Mouse (Mus musculus) limb, embryonic 12.5 days (tissue): ENCODE results near the gene Srsf3. TPM values are rescaled to one million over a fixed set of nuclear protein-coding genes. Genes with fewer than 3 reads are reported as not detected.

Experiments
- ATAC-seq: fragments of 200-750 bp; cut with Nextera tagmentation; 2 replicates; pipeline ENCODE4 v1.8.0; 2017; ENCODE audit warnings: low read depth, moderate TSS enrichment; ENCODE audit not compliant: insufficient number of reproducible peaks, insufficient read depth, low FRiP score, low TSS enrichment
- H3K27ac ChIP-seq: fragments of 300-500 bp; sonication (generic); 2 replicates; pipeline ENCODE4 v1.5.1; 2016; ENCODE audit warnings: mild to moderate bottlenecking, moderate library complexity
- H3K27me3 ChIP-seq: fragments of 300-500 bp; sonication (generic); 2 replicates; pipeline ENCODE4 v1.6.1; 2016; ENCODE audit warnings: mild to moderate bottlenecking, moderate library complexity
- H3K36me3 ChIP-seq: fragments of 300-500 bp; sonication (generic); 2 replicates; pipeline ENCODE4 v1.6.1; 2016; ENCODE audit warnings: mild to moderate bottlenecking, moderate library complexity
- H3K4me1 ChIP-seq: fragments of 300-500 bp; sonication (generic); replicated peaks from 2 replicates; pipeline ENCODE4 v1.6.1; 2016
- H3K4me2 ChIP-seq: fragments of 300-500 bp; sonication (generic); 2 replicates; pipeline ENCODE4 v1.6.1; 2016; ENCODE audit warnings: mild to moderate bottlenecking, moderate library complexity
- H3K4me3 ChIP-seq: fragments of 300-500 bp; sonication (generic); replicated peaks from 2 replicates; pipeline ENCODE4 v1.5.1; 2016; ENCODE audit warnings: mild to moderate bottlenecking
- H3K9ac ChIP-seq: fragments of 300-500 bp; sonication (generic); replicated peaks from 2 replicates; pipeline ENCODE4 v1.6.1; 2016; ENCODE audit warnings: mild to moderate bottlenecking, moderate library complexity
- H3K9me3 ChIP-seq: fragments of 300-500 bp; sonication (generic); 2 replicates; pipeline ENCODE4 v1.6.1; 2016; ENCODE audit warnings: mild to moderate bottlenecking, moderate library complexity
- WGBS: fragments of 180-500 bp; shearing (Covaris S2); methylation state at CpG from one replicate; pipeline ENCODE4 v1.1.7; 2016; 5-methylcytosine and 5-hydroxymethylcytosine counted together
- polyA plus RNA-seq: library from polyadenylated mRNA; unstranded; fragments of >200 nt; fragmentation: Nextera tagmentation; extraction: Ambion mirVana; gene quantifications from 2 replicates; pipeline ENCODE4 v1.2.1, GENCODE M21; 2016

Srsf3 gene
- polyA plus RNA-seq, 1 experiment from 2014 or later, result 826 TPM

- H3K9ac ChIP-seq, result no peak overlapping the region
- H3K9me3 ChIP-seq, result no peaks in the 10 kb centered on the region
- H3K4me2 ChIP-seq, result no peak overlapping the region
- no peak overlapping the region for H3K4me3 ChIP-seq
- no peak for ATAC-seq
- peaks cover 17% of the 10 kb centered on the region for H3K4me1 ChIP-seq
- H3K36me3 ChIP-seq, result peaks cover 62% of the 10 kb centered on the region
- H3K27ac ChIP-seq, result no peak overlapping the region
- no peaks in the 10 kb centered on the region for H3K27me3 ChIP-seq
- 91% methylated on average over 3 of the region's 3 CpGs for WGBS
Measured at GRCm38 (mm10) chr17:29046863-29047262, 14.4 kb downstream of the Srsf3 start.

- Histone ChIP-seq H3K27ac (no peak overlapping the region), H3K9me3 (no peaks in the 10 kb centered on the region), H3K9ac (no peak overlapping the region), H3K4me3 (no peak overlapping the region), H3K27me3 (no peaks in the 10 kb centered on the region), H3K4me2 (no peak overlapping the region), H3K4me1 (peaks cover 17% of the 10 kb centered on the region), H3K36me3 (peaks cover 51% of the 10 kb centered on the region)
- ATAC-seq, result no peak
- 67% methylated on average over 3 of the region's 3 CpGs for WGBS
Measured at GRCm38 (mm10) chr17:29047697-29048514, 15.5 kb downstream of the Srsf3 start.

- H3K4me3 ChIP-seq, result no peak overlapping the region
- no peak for ATAC-seq
- H3K27me3 ChIP-seq, result no peaks in the 10 kb centered on the region
- H3K36me3 ChIP-seq, result peaks cover 44% of the 10 kb centered on the region
- 21% methylated on average over 13 of the region's 13 CpGs for WGBS
- no peaks in the 10 kb centered on the region for H3K9me3 ChIP-seq
- no peak overlapping the region for H3K27ac ChIP-seq
- H3K4me1 ChIP-seq, result peaks cover 18% of the 10 kb centered on the region
- H3K9ac ChIP-seq, result no peak overlapping the region
- H3K4me2 ChIP-seq, result no peak overlapping the region
Measured at GRCm38 (mm10) chr17:29048748-29049507, 16.5 kb downstream of the Srsf3 start.

GRCm38 (mm10) chr17:29049508-29049889 is 17.1 kb downstream of the Srsf3 start:
- Histone ChIP-seq H3K27me3 (no peaks in the 10 kb centered on the region), H3K36me3 (peaks cover 39% of the 10 kb centered on the region), H3K9ac (no peak overlapping the region), H3K27ac (no peak overlapping the region), H3K9me3 (no peaks in the 10 kb centered on the region), H3K4me1 (peaks cover 20% of the 10 kb centered on the region), H3K4me2 (no peak overlapping the region), H3K4me3 (no peak overlapping the region)
- ATAC-seq, result no peak
- WGBS, result 77% methylated on average over 5 of the region's 5 CpGs

GRCm38 (mm10) chr17:29049923-29050322 is 17.5 kb downstream of the Srsf3 start:
- no peak overlapping the region for H3K4me2 ChIP-seq
- H3K9me3 ChIP-seq, result no peaks in the 10 kb centered on the region
- H3K36me3 ChIP-seq, result peaks cover 34% of the 10 kb centered on the region
- H3K9ac ChIP-seq, result no peak overlapping the region
- H3K4me3 ChIP-seq, result no peak overlapping the region
- peaks cover 20% of the 10 kb centered on the region for H3K4me1 ChIP-seq
- H3K27me3 ChIP-seq, result no peaks in the 10 kb centered on the region
- WGBS, result 74% methylated on average over 7 of the region's 7 CpGs
- H3K27ac ChIP-seq, result no peak overlapping the region; the same call in 1 of the 2 replicates
- no peak for ATAC-seq

GRCm38 (mm10) chr17:29050791-29051190 is 18.4 kb downstream of the Srsf3 start:
- ATAC-seq, result no peak
- H3K27ac ChIP-seq, result peak overlapping the region; percentile 53; the same call in 1 of the 2 replicates
- 20% methylated on average over 14 of the region's 14 CpGs for WGBS
- H3K4me2 ChIP-seq, result no peak overlapping the region; the same call in 1 of the 2 replicates
- no peak overlapping the region for H3K4me3 ChIP-seq
- peaks cover 26% of the 10 kb centered on the region for H3K36me3 ChIP-seq
- H3K4me1 ChIP-seq, result peaks cover 24% of the 10 kb centered on the region
- H3K9me3 ChIP-seq, result no peaks in the 10 kb centered on the region
- 0 out of 2 replicates have a peak overlapping the region, but pooled peaks have one; percentile 27 for H3K9ac ChIP-seq
- no peaks in the 10 kb centered on the region for H3K27me3 ChIP-seq

GRCm38 (mm10) chr17:29053067-29053466 is 20.6 kb downstream of the Srsf3 start:
- Histone ChIP-seq H3K9me3 (no peaks in the 10 kb centered on the region), H3K27me3 (no peaks in the 10 kb centered on the region), H3K4me1 (peaks cover 43% of the 10 kb centered on the region)

GRCm38 (mm10) chr17:29053841-29054240 is 21.4 kb downstream of the Srsf3 start:
- no peak for ATAC-seq
- Histone ChIP-seq H3K36me3 (peaks cover 3% of the 10 kb centered on the region; the same call in 1 of the 2 replicates), H3K27me3 (no peaks in the 10 kb centered on the region), H3K4me1 (peaks cover 43% of the 10 kb centered on the region), H3K4me2 (no peak overlapping the region), H3K27ac (peak overlapping the region; percentile 23; the same call in 1 of the 2 replicates), H3K9ac (no peak overlapping the region), H3K9me3 (no peaks in the 10 kb centered on the region), H3K4me3 (no peak overlapping the region)
- 69% methylated on average over 7 of the region's 7 CpGs for WGBS

More at GRCm38 (mm10) chr17:29053067-29053466, 20.6 kb downstream of the Srsf3 start:
- peaks cover 5% of the 10 kb centered on the region; the same call in 1 of the 2 replicates for H3K36me3 ChIP-seq
- H3K4me2 ChIP-seq, result no peak overlapping the region
- no peak overlapping the region for H3K27ac ChIP-seq
- ATAC-seq, result no peak
- WGBS, result 75% methylated on average over 6 of the region's 6 CpGs
- H3K9ac ChIP-seq, result no peak overlapping the region
- no peak overlapping the region for H3K4me3 ChIP-seq

- H3K27me3 ChIP-seq, result no peaks in the 10 kb centered on the region
- no peak overlapping the region for H3K27ac ChIP-seq
- 77% methylated on average over 6 of the region's 6 CpGs for WGBS
- H3K9me3 ChIP-seq, result no peaks in the 10 kb centered on the region
- peaks cover 3% of the 10 kb centered on the region; the same call in 1 of the 2 replicates for H3K36me3 ChIP-seq
- no peak overlapping the region for H3K9ac ChIP-seq
- no peak overlapping the region for H3K4me3 ChIP-seq
- H3K4me1 ChIP-seq, result peaks cover 43% of the 10 kb centered on the region
- no peak for ATAC-seq
- H3K4me2 ChIP-seq, result no peak overlapping the region
Measured at GRCm38 (mm10) chr17:29054429-29054828, 22.0 kb downstream of the Srsf3 start.

- H3K4me2 ChIP-seq, result no peak overlapping the region
- H3K4me1 ChIP-seq, result peaks cover 35% of the 10 kb centered on the region
- peaks cover 3% of the 10 kb centered on the region; the same call in 1 of the 2 replicates for H3K36me3 ChIP-seq
- H3K9me3 ChIP-seq, result no peaks in the 10 kb centered on the region
- H3K4me3 ChIP-seq, result no peak overlapping the region
- H3K27me3 ChIP-seq, result no peaks in the 10 kb centered on the region
- H3K9ac ChIP-seq, result no peak overlapping the region
- no peak for ATAC-seq
- 49% methylated on average over 5 of the region's 5 CpGs for WGBS
- H3K27ac ChIP-seq, result peak overlapping the region; percentile 2; the same call in 1 of the 2 replicates
Measured at GRCm38 (mm10) chr17:29055586-29055985, 23.2 kb downstream of the Srsf3 start.

- 7% methylated on average over 7 of the region's 7 CpGs for WGBS
- no peaks in the 10 kb centered on the region for H3K9me3 ChIP-seq
- H3K27me3 ChIP-seq, result no peaks in the 10 kb centered on the region
- H3K27ac ChIP-seq, result peak overlapping the region; percentile 77
- peak overlapping the region; percentile 45 for H3K4me2 ChIP-seq
- ATAC-seq, result peak; percentile 49; the same call in 1 of the 2 replicates
- peaks cover 3% of the 10 kb centered on the region; the same call in 1 of the 2 replicates for H3K36me3 ChIP-seq
- H3K9ac ChIP-seq, result no peak overlapping the region
- H3K4me3 ChIP-seq, result no peak overlapping the region
- peaks cover 29% of the 10 kb centered on the region for H3K4me1 ChIP-seq
Measured at GRCm38 (mm10) chr17:29056207-29056606, 23.8 kb downstream of the Srsf3 start.
